Mouse (Mus musculus): ENCODE results near the gene Dusp12. TPM values are rescaled to one million over a fixed set of nuclear protein-coding genes. Genes with fewer than 3 reads are reported as not detected.

Gene Dusp12
- total and polyA plus RNA-seq, 2 experiments from 2014 or later = 37.4 to 41.0 TPM

DNA sequence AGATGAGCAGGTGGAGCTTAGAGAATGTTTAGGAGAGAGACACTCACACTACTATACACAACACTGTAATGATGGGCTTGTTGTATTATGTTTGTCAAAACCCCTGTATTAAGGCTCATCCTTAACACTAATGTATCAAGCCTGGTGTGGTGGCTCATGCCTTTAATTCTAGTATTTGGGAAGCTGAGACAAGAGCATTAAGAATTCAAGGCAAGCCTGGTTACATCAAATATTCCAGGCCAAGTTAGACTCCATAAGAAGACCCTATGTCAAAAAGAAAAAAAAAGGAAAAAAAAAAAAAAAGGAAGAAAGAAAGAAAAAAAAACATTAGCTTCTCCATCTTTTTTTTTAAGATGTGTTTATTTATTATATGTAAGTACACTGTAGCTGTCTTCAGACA is 21.1 kb downstream of the Dusp12 start:
- TF ChIP-seq CTCF (IDR thresholded peaks at IDR 0.05; ENCODE audit: low read depth) = no peak
- no peaks in the 10 kb centered on the region for H3K27me3 ChIP-seq (ENCODE audit: insufficient read depth, low read length)

DNA sequence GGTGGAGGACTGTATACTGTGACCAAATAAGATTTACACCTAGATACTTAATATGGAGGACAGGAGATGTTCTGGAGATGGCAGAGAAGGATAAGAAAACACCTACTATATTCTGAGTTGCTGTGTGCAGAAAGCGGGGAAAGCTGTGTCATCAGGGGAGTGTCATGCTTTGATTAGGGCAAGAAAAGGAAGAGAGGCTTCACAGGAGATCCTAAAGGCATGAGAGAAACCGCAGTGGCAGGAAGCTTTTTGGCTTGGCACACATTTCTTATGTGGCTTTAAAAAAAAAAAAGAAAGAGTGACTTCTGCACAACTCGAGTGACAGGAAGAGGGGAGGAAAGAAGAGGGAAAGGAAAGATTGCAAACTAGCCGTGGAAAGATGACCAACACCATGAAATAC is 22.3 kb downstream of the Dusp12 start:
- Histone ChIP-seq H3K36me3 (ENCODE audit: insufficient read depth) (no peaks in the 10 kb centered on the region), H3K9ac (no peak overlapping the region), H3K4me3 (ENCODE audit: low read depth, low read length) (no peak overlapping the region), H3K9me3 (ENCODE audit: low read length) (no peaks in the 10 kb centered on the region), H3K27ac (ENCODE audit: low read depth, low read length) (no peak overlapping the region), H3K27me3 (ENCODE audit: insufficient read depth, low read length) (no peaks in the 10 kb centered on the region), H3K4me1 (ENCODE audit: insufficient read depth) (peaks cover 7% of the 10 kb centered on the region; the same call in 1 of the 2 replicates), H3K4me2 (ENCODE audit: low read depth) (no peak overlapping the region)
- 73% methylated on average over 4 of the region's 4 CpGs for WGBS
- ATAC-seq (no peak), DNase-seq (no peak)
- TF ChIP-seq CTCF (IDR thresholded peaks at IDR 0.05; ENCODE audit: low read depth) = no peak

More for the DNA sequence above, 21.1 kb downstream of the Dusp12 start:
- DNase-seq (no peak), ATAC-seq (no peak)
- Histone ChIP-seq H3K9ac (no peak overlapping the region), H3K27ac (ENCODE audit: low read depth, low read length) (no peak overlapping the region), H3K9me3 (ENCODE audit: low read length) (no peaks in the 10 kb centered on the region), H3K4me3 (ENCODE audit: low read depth, low read length) (no peak overlapping the region), H3K4me1 (ENCODE audit: insufficient read depth) (peaks cover 7% of the 10 kb centered on the region; the same call in 1 of the 2 replicates), H3K36me3 (ENCODE audit: insufficient read depth) (no peaks in the 10 kb centered on the region), H3K4me2 (ENCODE audit: low read depth) (no peak overlapping the region)

DNA sequence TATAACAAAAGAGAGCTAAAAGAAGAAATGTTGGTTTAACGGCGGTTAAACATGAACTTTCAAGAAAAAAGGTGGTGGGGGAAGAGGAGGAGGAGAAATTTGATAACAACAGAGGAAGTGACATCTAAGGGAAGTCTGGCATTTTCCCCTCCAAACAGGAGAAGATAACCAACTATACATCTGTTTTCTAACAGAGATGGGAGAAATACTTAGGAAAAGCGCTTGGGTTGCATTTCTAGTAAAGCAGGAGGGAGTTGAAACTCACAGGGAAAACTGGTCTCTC is 23.0 kb downstream of the Dusp12 start:
- Histone ChIP-seq H3K9ac (no peak overlapping the region), H3K4me2 (ENCODE audit: low read depth) (no peak overlapping the region), H3K4me3 (ENCODE audit: low read depth, low read length) (no peak overlapping the region), H3K27ac (ENCODE audit: low read depth, low read length) (no peak overlapping the region), H3K27me3 (ENCODE audit: insufficient read depth, low read length) (no peaks in the 10 kb centered on the region), H3K9me3 (ENCODE audit: low read length) (no peaks in the 10 kb centered on the region), H3K4me1 (ENCODE audit: insufficient read depth) (peaks cover 7% of the 10 kb centered on the region; the same call in 1 of the 2 replicates), H3K36me3 (ENCODE audit: insufficient read depth) (no peaks in the 10 kb centered on the region)
- ATAC-seq = no peak
- 76% methylated on average over 3 of the region's 3 CpGs for WGBS
- no peak for DNase-seq
- no peak for TF ChIP-seq CTCF (IDR thresholded peaks at IDR 0.05; ENCODE audit: low read depth)

DNA sequence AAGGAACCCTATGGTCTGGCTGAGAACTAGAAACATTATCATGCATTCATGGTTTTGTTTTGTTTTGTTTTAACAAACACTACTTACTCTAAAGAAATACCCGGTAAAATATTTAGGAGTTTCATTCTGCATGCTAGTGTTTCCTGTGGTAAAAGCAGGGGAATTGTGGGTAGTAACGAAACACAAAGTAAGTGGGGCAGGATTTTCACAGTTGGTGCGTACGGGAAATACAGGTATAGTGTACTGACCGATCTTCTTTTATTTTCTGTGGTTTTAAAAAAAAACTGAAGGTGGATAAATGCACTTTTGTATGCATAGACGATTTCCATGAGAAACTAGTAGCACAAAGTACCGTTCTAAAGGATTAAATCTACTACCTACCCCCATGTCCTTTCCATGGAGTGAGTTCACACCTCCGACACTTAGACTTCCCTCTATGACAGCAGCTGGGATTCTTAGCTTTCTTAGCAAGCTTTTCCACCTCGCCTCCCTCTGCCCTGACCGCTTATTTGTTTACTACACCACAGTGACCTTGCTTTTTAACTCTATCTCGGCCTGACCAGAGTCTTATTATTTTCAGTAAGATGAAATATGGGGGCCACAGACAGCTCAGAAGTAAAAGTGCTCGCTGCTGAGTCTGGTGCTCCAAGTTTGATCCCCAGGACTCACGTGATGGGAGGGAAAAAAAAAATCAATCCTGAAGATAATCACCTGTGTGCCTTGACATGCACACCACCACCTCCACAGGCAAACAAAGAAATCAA is 23.5 kb downstream of the Dusp12 start:
- ATAC-seq = no peak
- Histone ChIP-seq H3K4me3 (ENCODE audit: low read depth, low read length) (no peak overlapping the region), H3K27me3 (ENCODE audit: insufficient read depth, low read length) (no peaks in the 10 kb centered on the region), H3K27ac (ENCODE audit: low read depth, low read length) (no peak overlapping the region), H3K9ac (no peak overlapping the region), H3K4me1 (ENCODE audit: insufficient read depth) (peaks cover 6% of the 10 kb centered on the region; the same call in 1 of the 2 replicates), H3K36me3 (ENCODE audit: insufficient read depth) (no peaks in the 10 kb centered on the region), H3K9me3 (ENCODE audit: low read length) (no peaks in the 10 kb centered on the region), H3K4me2 (ENCODE audit: low read depth) (no peak overlapping the region)
- TF ChIP-seq CTCF (IDR thresholded peaks at IDR 0.05; ENCODE audit: low read depth) = no peak
- DNase-seq = no peak
- 82% methylated on average over 13 of the region's 13 CpGs for WGBS

DNA sequence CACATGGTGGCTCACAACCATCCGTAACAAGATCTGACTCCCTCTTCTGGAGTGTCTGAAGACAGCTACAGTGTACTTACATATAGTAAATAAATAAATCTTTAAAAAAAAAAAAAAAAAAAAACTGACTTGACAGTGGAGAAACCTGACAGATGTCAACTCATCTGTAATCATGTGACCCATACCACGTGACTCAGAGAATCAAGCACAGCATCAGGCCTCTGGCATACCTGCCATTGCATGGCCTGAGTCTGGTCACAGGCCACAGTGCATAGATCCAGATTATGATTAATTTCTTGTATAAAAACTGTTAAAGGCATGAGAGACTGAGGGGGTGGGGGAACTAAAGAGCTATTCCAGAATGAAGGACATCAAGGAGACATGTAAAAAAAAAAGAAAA is 26.5 kb downstream of the Dusp12 start:
- DNase-seq = no peak
- WGBS = 67% methylated on average over 2 of the region's 2 CpGs
- no peaks in the 10 kb centered on the region for H3K36me3 ChIP-seq (ENCODE audit: insufficient read depth)
- no peaks in the 10 kb centered on the region for H3K9me3 ChIP-seq (ENCODE audit: low read length)
- no peaks in the 10 kb centered on the region for H3K27me3 ChIP-seq (ENCODE audit: insufficient read depth, low read length)
- ATAC-seq = no peak
- H3K27ac ChIP-seq (ENCODE audit: low read depth, low read length) = no peak overlapping the region
- no peak overlapping the region for H3K9ac ChIP-seq
- no peak overlapping the region for H3K4me3 ChIP-seq (ENCODE audit: low read depth, low read length)
- H3K4me2 ChIP-seq (ENCODE audit: low read depth) = no peak overlapping the region
- no peaks in the 10 kb centered on the region for H3K4me1 ChIP-seq (ENCODE audit: insufficient read depth)
- no peak for TF ChIP-seq CTCF (IDR thresholded peaks at IDR 0.05; ENCODE audit: low read depth)

DNA sequence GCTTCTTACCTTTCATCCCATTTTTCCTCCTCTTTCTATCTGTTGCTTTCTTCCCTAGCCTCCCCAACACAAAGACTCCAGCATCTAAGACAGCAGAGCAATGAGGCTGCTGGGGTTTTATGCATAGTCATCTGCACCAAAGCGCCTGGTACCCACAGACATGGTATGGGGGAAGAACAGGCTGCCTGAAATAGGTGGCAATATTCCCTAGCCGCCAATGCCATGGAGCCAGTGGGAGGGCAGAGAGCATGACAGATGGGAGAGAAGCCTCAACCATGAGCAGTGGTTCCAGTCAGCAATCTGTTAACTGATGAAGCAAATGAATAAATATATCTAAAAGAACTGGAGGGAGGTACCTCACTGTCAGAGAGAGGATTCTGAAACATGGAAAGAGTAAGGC is 28.0 kb downstream of the Dusp12 start:
- Histone ChIP-seq H3K36me3 (ENCODE audit: insufficient read depth) (no peaks in the 10 kb centered on the region), H3K4me2 (ENCODE audit: low read depth) (no peak overlapping the region), H3K9me3 (ENCODE audit: low read length) (no peaks in the 10 kb centered on the region), H3K4me1 (ENCODE audit: insufficient read depth) (no peaks in the 10 kb centered on the region), H3K4me3 (ENCODE audit: low read depth, low read length) (no peak overlapping the region), H3K27ac (ENCODE audit: low read depth, low read length) (no peak overlapping the region), H3K9ac (no peak overlapping the region), H3K27me3 (ENCODE audit: insufficient read depth, low read length) (no peaks in the 10 kb centered on the region)
- no peak for TF ChIP-seq CTCF (IDR thresholded peaks at IDR 0.05; ENCODE audit: low read depth)
- 82% methylated on average over 2 of the region's 2 CpGs for WGBS
- DNase-seq (no peak), ATAC-seq (no peak)

DNA sequence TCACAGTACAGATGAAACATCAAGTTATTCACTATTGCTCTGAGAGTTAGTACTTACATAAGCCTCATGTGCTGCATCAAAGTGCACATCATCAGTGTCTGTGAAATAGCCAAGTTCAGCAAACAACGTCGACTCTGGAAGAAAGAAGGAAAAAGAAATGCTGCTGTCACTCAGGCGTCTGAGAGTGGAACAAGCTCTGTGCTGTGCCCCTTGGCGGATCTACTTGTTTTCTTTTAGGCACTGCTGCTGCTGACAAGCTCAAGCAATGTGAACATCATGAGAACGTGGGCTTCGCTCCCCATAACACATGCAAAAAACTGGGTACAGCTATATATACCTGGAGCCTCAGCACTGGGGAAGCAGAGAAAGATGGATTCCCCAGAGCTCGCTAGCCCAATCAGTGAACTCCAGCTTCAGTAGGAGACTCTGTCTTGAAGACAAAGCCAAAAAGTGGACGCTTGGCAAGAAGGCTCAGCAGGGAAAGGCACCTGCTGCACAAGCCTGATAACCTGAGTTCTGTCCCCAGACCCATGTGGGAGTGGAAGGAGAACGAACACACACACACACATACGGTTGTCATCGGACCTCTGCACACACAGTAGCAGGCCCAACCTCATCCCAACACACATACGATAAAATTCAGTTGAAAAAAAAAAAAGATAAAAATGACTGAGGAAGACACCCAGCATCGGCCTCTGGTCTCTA is 30.1 kb downstream of the Dusp12 start:
- WGBS = 84% methylated on average over 13 of the region's 13 CpGs
- no peak for DNase-seq
- Histone ChIP-seq H3K36me3 (ENCODE audit: insufficient read depth) (peaks cover 5% of the 10 kb centered on the region), H3K27ac (ENCODE audit: low read depth, low read length) (no peak overlapping the region), H3K27me3 (ENCODE audit: insufficient read depth, low read length) (no peaks in the 10 kb centered on the region), H3K4me2 (ENCODE audit: low read depth) (no peak overlapping the region), H3K9ac (no peak overlapping the region), H3K9me3 (ENCODE audit: low read length) (no peaks in the 10 kb centered on the region), H3K4me1 (ENCODE audit: insufficient read depth) (no peaks in the 10 kb centered on the region), H3K4me3 (ENCODE audit: low read depth, low read length) (no peak overlapping the region)
- TF ChIP-seq CTCF (IDR thresholded peaks at IDR 0.05; ENCODE audit: low read depth) = no peak
- no peak for ATAC-seq

Data from forebrain, postnatal 0 days (tissue).